Mouse (Mus musculus) bone marrow macrophage, adult 2 months (primary cell): ENCODE measurements around the gene Acad10. TPM values are rescaled to one million over a fixed set of nuclear protein-coding genes. Genes with fewer than 3 reads are reported as not detected.

ENCODE experiments used
- H3K27ac ChIP-seq: 2 replicates; pipeline ENCODE4 v1.5.1; 2012; ENCODE audit warnings: low read depth, low read length; ENCODE audit not compliant: insufficient read depth
- H3K4me1 ChIP-seq: 2 replicates; pipeline ENCODE4 v1.6.1; 2012; ENCODE audit warnings: low read length; ENCODE audit not compliant: control insufficient read depth, insufficient read depth
- H3K4me3 ChIP-seq: 2 replicates; pipeline ENCODE4 v1.5.1; 2012; ENCODE audit warnings: mild to moderate bottlenecking, low read length, moderate library complexity; ENCODE audit not compliant: insufficient read depth
- CTCF ChIP-seq: IDR thresholded peaks from 2 replicates; pipeline ENCODE4 v1.5.1; 2012; ENCODE audit warnings: low read depth, mild to moderate bottlenecking, low read length, moderate library complexity
- POLR2A ChIP-seq: IDR thresholded peaks from 2 replicates; pipeline ENCODE4 v1.6.1; 2012; ENCODE audit warnings: mild to moderate bottlenecking, low read depth, low read length, borderline replicate concordance
- polyA plus RNA-seq: library from polyadenylated mRNA; stranded (reverse); fragments of >200 nt; gene quantifications from 2 replicates; pipeline ENCODE4 v1.2.4, GENCODE M21; 2012; ENCODE audit not compliant: missing spikeins, insufficient read depth, insufficient read length

Acad10 gene
- polyA plus RNA-seq, 1 experiment, result 3.3 TPM

- peaks cover 5% of the 10 kb centered on the region for H3K4me1 ChIP-seq
- H3K27ac ChIP-seq, result no peak overlapping the region
- no peak overlapping the region for H3K4me3 ChIP-seq
- TF ChIP-seq CTCF (no peak), POLR2A (no peak)
Observed at GRCm38 (mm10) chr5:121690482-121691211, 30.3 kb upstream of the Acad10 start.

GRCm38 (mm10) chr5:121686113-121686898 is 26.0 kb upstream of the Acad10 start:
- H3K27ac ChIP-seq, result no peak overlapping the region
- TF ChIP-seq CTCF (no peak), POLR2A (no peak)
- H3K4me3 ChIP-seq, result no peak overlapping the region
- H3K4me1 ChIP-seq, result peaks cover 5% of the 10 kb centered on the region

- Histone ChIP-seq H3K27ac (no peak overlapping the region), H3K4me1 (peaks cover 2% of the 10 kb centered on the region), H3K4me3 (no peak overlapping the region)
- no peak for TF ChIP-seq CTCF
- TF ChIP-seq POLR2A, result no peak
Observed at GRCm38 (mm10) chr5:121685495-121685894, 25.2 kb upstream of the Acad10 start.

GRCm38 (mm10) chr5:121682250-121682649 is 21.9 kb upstream of the Acad10 start:
- Histone ChIP-seq H3K4me3 (no peak overlapping the region), H3K27ac (no peak overlapping the region), H3K4me1 (no peaks in the 10 kb centered on the region)
- TF ChIP-seq POLR2A (no peak), CTCF (no peak)

GRCm38 (mm10) chr5:121670412-121670811 is 10.1 kb upstream of the Acad10 start:
- no peaks in the 10 kb centered on the region for H3K4me1 ChIP-seq
- no peak overlapping the region for H3K27ac ChIP-seq
- TF ChIP-seq CTCF (peak; percentile 58), POLR2A (no peak)
- H3K4me3 ChIP-seq, result no peak overlapping the region

- no peaks in the 10 kb centered on the region for H3K4me1 ChIP-seq
- H3K4me3 ChIP-seq, result no peak overlapping the region
- H3K27ac ChIP-seq, result no peak overlapping the region
- TF ChIP-seq CTCF (no peak), POLR2A (no peak)
Observed at GRCm38 (mm10) chr5:121668411-121668810, 8.1 kb upstream of the Acad10 start.

- H3K27ac ChIP-seq, result no peak overlapping the region
- H3K4me1 ChIP-seq, result no peaks in the 10 kb centered on the region
- H3K4me3 ChIP-seq, result no peak overlapping the region
- no peak for TF ChIP-seq CTCF
- no peak for TF ChIP-seq POLR2A
Observed at GRCm38 (mm10) chr5:121667067-121667466, 6.8 kb upstream of the Acad10 start.

GRCm38 (mm10) chr5:121664971-121665370 is 4.7 kb upstream of the Acad10 start:
- no peak overlapping the region for H3K27ac ChIP-seq

GRCm38 (mm10) chr5:121664078-121664477 is 3.8 kb upstream of the Acad10 start:
- Histone ChIP-seq H3K27ac (no peak overlapping the region), H3K4me3 (no peak overlapping the region), H3K4me1 (peaks cover 7% of the 10 kb centered on the region; the same call in 1 of the 2 replicates)
- TF ChIP-seq CTCF, result no peak
- TF ChIP-seq POLR2A, result no peak

More at GRCm38 (mm10) chr5:121664971-121665370, 4.7 kb upstream of the Acad10 start:
- peaks cover 2% of the 10 kb centered on the region; the same call in 1 of the 2 replicates for H3K4me1 ChIP-seq
- H3K4me3 ChIP-seq, result no peak overlapping the region
- TF ChIP-seq POLR2A (no peak), CTCF (no peak)

GRCm38 (mm10) chr5:121663456-121663855 is 3.1 kb upstream of the Acad10 start:
- H3K27ac ChIP-seq, result no peak overlapping the region
- TF ChIP-seq POLR2A, result no peak
- TF ChIP-seq CTCF, result no peak
- peaks cover 7% of the 10 kb centered on the region; the same call in 1 of the 2 replicates for H3K4me1 ChIP-seq
- no peak overlapping the region for H3K4me3 ChIP-seq
